Mouse (Mus musculus): ENCODE data around the gene Olfr1116.
"Not testable (repeated sequence)": the region's sequence is repeated elsewhere in the genome, so short reads cannot be mapped to it uniquely, and the experiment has no call there.

Gene Olfr1116

GRCm38 (mm10) chr2:87267234-87267633 lies at the start of gene Olfr1116:
TSS of gene Olfr1116 (plus strand) at chr2:87267534.
- no peak for DNase-seq (ENCODE audit: low spot score)

- no peak for DNase-seq (ENCODE audit: low spot score)
Observed at GRCm38 (mm10) chr2:87247713-87248112, 19.6 kb upstream of the Olfr1116 start, which contains the start of gene Olfr1115. TSS of gene Olfr1115 (plus strand) at chr2:87248013.

GRCm38 (mm10) chr2:87293977-87294376 lies 26.6 kb downstream of the Olfr1116 start:
- not testable (repeated sequence) for DNase-seq (ENCODE audit: low spot score)

- no peak for DNase-seq (ENCODE audit: low spot score)
Observed at GRCm38 (mm10) chr2:87307281-87307680, 39.9 kb downstream of the Olfr1116 start, which contains the start of gene Olfr1118. TSS of gene Olfr1118 (plus strand) at chr2:87307581.

All from urinary bladder, postnatal 10 days (tissue).